Mouse (Mus musculus) adrenal gland, postnatal 4 days (tissue): ENCODE results near the gene Fcrl5. TPM values are rescaled to one million over a fixed set of nuclear protein-coding genes. Genes with fewer than 3 reads are reported as not detected.
"Not testable (repeated sequence)": the region's sequence is repeated elsewhere in the genome, so short reads cannot be mapped to it uniquely, and the experiment has no call there.

Experiments used
- DNase-seq, 2 experiments: peaks; one replicate each; pipeline ENCODE4 v3.0.0; 2021 to 2022; ENCODE audit warnings: low spot score in 2 of 2, mixed read lengths in 2 of 2
- long read RNA-seq, 2 experiments: library from polyadenylated mRNA; stranded (forward); transcript quantifications; one replicate each; pipeline ENCODE4 v2.0.0; 2021
- total RNA-seq, 2 experiments: library from RNA; stranded (reverse); gene quantifications; 2 replicates each; pipeline ENCODE4 v1.2.3; 2021

Fcrl5 gene
- total RNA-seq, result not detected
- long read RNA-seq, experiment 1, result 0 reads
- long read RNA-seq, experiment 2, result 0 reads

- no peak for DNase-seq
Observed at GRCm38 (mm10) chr3:87435479-87435878, at the start of gene Fcrl5. Gene Fcrl5 (plus strand): TSS chr3:87435773.

GRCm38 (mm10) chr3:87390935-87391334, 44.6 kb upstream of the Fcrl5 start:
- no peak for DNase-seq

GRCm38 (mm10) chr3:87398809-87399208, 36.8 kb upstream of the Fcrl5 start:
- DNase-seq, result no peak

DNA sequence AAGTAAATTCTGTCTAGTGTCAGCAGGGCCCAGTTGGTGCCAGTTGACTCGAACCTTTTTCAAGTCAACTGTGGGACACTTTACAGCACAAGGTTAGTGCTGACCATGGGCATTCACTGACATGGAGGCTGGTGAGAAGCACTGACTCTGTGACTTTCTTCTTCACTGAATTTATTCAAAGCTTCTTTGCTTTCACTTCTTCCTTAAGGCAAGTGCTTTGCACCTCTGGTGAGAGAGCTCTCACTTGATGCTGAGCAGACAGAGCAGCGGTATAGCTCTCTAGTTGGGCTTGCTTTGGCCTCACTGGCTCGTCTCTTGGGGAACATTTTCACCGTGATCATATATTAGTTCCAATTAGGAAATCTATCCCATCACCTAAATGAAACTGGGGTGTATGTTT, 35.7 kb upstream of the Fcrl5 start:
- no peak for DNase-seq

- DNase-seq, result no peak
Observed at GRCm38 (mm10) chr3:87401321-87401720, 34.3 kb upstream of the Fcrl5 start.

DNA sequence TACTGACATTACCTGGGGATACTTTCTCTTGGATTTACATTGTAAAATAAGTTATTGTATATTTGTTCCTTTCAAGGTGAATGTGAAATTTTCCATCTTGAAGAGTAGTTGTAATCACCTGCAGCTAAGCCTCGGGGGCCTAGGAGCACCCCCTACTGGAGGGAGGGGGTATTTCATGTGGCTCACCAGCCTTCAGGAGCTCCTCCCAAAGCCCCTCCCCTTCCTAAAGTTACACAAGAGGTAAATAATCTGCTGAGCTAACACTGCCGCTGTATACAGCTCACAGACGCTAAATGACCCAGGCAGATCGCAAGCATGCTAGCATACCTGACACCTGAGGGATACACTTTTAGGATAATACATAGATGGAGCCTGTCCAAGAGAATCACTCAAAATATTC, 27.4 kb upstream of the Fcrl5 start:
- no peak for DNase-seq

GRCm38 (mm10) chr3:87409196-87409935, 26.2 kb upstream of the Fcrl5 start:
- no peak for DNase-seq

GRCm38 (mm10) chr3:87410605-87411004, 25.0 kb upstream of the Fcrl5 start:
- DNase-seq, result no peak

DNA sequence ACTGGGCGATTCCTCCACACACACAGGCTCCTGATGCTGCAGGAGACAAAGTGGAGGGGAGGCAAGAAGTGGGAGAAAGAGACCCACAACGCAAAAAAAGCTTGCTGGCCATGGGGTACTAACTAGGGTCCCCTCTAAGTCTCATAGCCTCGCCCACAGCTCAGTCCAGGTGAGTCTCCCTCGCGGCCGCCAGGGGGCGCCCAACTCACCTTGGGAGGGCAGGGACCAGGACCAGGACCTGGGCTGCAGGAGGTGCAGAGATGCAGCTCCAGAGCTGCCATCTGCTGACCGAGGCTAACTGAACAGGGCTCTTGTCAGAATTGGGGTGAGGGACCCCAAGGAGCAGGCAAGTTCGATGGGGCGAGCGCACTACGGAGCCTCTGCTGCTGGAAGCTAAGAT, 24.4 kb upstream of the Fcrl5 start:
- DNase-seq, result peak; percentile 15 to 25

DNA sequence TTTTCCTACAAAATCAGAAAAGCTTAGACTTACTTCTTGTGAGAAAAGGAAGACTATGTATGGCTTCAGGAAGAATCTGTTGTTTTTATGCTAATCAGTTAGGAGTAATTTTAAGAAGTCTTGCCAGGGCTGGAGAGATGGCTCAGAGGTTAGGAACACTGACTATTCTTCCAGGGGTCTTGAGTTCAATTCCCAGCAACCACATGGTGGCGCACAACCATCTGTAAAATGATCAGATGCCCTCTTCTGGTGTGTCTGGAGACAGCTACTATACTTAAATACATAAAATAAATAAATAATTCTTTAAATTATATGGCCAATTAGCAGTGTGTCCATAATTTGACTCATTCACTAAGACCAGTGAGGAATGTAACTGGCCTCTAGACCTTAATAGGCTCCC, 14.9 kb upstream of the Fcrl5 start:
- no peak for DNase-seq

GRCm38 (mm10) chr3:87422386-87422910, 13.1 kb upstream of the Fcrl5 start:
- DNase-seq, result no peak

GRCm38 (mm10) chr3:87440586-87440985, 5.0 kb downstream of the Fcrl5 start:
- no peak for DNase-seq

GRCm38 (mm10) chr3:87443968-87444367, 8.4 kb downstream of the Fcrl5 start:
- DNase-seq, result no peak

GRCm38 (mm10) chr3:87465454-87465853, 29.9 kb downstream of the Fcrl5 start:
- no peak for DNase-seq

DNA sequence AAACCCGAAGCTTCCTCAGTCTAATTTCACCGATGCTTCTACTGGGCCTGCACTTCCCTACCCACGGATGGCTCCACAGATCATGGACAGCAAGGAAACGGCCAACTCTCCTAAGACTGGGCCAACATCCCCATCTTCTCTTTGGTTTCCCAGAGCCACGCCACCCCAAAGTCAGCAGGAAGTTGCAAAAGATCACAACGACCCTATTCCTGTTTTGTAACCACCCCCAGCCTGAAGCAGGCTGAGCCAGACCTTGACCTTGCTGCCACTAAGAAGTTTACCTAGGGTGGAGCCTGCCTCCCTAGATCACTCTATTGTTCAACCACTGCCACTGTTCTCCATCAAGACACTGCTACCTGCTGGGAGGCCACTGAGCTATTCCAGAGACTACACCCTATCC, 31.4 kb downstream of the Fcrl5 start:
- no peak for DNase-seq

DNA sequence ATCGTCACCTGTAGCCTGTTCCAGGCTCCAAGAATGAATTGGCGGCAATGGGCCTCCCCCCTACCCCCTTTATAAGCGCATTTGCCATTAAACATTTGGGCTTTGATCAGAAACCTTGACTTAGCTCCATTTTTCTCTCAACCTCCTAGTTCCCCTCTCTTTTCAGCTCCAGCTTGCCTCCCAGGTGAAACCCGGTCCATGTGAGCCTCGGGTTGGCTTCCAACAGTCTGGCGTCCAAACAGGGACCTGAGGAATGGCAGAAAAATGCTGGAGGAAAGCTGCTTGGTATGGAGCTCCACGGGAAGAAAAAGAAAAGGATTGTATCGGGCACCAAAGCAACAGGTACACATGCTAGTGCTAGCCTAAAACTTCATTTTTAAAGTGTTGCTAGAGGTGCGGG, 31.8 kb downstream of the Fcrl5 start:
- no peak for DNase-seq

- DNase-seq, result not testable (repeated sequence)
Observed at GRCm38 (mm10) chr3:87477948-87478347, 42.4 kb downstream of the Fcrl5 start.

GRCm38 (mm10) chr3:87478596-87478995, 43.0 kb downstream of the Fcrl5 start:
- not testable (repeated sequence) for DNase-seq

DNA sequence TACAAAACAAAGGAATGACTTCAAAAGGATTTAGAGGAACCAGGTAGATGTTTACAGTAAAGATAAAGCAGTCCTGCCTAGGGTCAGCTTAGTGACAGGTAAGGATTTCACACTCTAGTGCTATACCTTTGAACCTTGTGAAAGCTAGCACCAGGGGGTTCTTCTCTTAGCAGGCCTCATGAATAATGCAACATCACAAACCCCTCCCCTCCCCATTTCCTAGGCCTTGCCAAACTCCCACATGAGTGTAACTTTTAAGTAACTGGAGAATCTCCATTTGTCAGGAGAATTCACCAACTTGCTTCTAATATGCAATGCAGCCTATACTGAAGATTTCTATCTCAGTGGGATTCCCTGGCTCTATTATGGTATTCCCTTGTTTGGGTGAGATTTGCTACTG, 43.7 kb downstream of the Fcrl5 start:
- not testable (repeated sequence) for DNase-seq

DNA sequence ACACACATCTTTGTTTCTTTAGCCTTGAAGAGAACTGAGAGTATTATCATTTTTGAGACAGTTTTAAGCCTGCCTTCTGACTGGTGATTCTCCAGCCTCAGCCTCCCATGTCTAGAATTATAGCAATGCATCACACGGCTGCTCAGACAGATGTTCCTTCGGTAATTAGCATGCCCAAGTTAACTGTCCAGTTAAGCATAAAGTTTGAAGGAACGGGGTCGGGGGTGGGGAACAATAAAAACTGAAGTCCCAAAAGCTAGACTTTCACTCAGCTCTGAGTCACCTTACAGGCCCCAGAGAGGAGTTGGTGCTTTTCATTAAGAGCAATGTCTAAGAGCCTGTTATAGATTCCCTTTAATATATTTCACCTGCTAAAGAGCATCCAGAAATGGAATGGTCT, 51.8 kb downstream of the Fcrl5 start:
- DNase-seq, result no peak

DNA sequence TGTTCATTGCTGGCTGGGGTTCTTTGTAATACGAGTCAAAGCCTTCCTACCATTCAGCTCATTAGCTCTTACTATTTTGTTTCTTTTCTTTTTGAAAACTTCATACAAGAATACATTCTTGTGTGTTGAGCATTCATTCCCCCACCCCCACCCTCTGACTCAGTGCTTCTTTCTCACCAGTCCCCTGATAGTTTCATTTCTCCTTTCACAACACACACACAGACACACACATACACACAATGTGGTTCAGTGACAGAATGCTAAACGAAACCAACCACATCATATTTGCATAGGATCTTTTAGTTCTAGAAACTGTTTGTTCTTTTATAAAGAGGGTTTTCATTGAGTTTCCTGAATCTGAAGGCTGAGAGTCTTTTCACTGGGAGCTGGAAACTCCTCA, 52.3 kb downstream of the Fcrl5 start:
- no peak for DNase-seq

DNA sequence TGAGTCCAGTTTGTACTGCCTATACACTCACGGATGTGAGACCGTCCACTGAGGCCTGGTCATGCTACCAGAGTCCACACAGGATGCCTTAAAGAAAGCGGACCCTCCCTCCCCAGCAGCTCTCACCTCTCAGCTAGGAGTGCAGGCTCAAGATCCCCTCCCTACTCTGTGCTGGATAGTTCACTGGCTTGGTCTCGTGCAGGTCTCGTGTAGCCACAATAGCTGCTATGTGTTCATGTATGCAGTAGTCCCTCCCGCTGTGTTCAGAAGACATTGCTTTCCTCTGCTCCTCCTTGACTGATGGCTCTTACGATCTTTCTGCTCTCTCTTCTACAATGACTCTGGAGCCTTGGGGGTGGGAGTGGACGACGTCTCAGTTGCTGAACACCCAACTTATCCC, 62.7 kb downstream of the Fcrl5 start:
- no peak for DNase-seq

DNA sequence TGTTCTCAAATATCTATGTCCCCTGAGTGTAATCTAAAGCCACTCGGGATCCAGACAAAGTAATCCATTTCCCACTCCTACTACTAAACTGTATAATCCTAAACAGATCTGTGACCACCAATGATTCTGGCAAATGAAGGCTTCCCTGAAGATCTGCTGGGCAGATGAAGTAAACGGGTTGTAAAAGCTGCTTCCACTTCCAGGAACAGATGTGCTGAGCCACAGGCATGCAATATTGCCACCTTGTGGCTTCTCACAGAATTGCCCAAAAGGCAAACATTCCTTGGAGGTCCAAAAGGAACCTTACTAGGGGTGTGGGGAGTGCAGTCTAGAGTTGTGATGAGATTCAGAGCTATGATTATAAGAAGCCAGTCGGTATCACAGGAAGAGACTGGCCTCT, 63.5 kb downstream of the Fcrl5 start:
- DNase-seq, result peak; percentile 27 to 44
